Mouse (Mus musculus) kidney, postnatal 14 days (tissue): ENCODE results near the gene Tlx1.

ENCODE experiments used
- DNase-seq: peaks from one replicate; pipeline ENCODE4 v3.0.0; 2022; ENCODE audit warnings: mixed read lengths

Tlx1 gene

DNA sequence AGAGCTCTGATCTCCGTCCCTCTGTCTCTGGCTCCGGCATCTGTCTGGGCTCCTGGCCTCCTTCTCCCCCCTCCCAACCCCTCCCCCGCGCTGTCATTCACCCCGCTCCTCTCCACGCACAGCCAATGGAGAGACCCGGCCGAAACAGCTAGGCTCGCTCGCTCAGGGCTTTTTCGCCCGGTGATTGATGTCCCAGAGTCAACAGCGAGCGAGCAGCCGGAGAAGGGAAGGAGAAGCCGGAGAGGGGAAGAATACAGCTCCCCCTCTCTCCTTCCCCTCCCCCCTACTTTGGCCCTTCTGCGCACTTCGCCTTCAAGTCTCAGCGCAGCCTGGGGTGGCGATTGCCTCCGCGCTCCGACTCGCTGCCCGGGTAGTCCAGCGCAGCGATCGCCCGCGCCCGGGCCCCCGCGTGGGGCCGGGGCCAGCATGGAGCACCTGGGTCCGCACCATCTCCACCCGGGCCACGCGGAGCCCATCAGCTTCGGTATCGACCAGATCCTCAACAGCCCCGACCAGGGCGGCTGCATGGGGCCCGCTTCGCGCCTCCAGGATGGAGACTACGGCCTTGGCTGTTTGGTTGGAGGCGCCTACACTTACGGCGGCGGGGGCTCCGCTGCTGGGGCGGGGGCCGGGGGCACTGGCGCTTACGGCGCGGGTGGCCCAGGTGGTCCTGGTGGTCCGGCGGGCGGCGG lies at the start of gene Tlx1:
TSS of gene Tlx1 (plus strand) at position 191 of the 692 bp plus-strand sequence.
- no peak for DNase-seq

DNA sequence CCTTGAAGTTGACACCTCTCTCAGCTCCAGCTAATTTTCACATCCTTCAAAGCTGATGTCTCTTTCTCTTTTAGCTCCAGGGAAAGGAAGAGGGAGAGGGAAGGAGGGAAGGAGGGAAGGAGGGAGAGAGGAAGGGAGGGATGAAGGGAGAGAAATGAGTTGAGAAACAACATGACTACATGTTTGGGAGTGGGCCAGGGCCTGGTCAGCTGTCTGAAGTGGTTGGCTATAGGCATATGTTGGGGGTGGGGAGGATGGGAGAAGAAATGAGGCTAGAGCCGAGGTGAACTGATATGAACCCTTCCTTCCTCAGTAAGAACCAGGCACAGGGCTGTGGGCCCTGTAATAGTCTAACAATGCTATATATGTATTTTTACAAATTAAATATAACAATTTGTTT lies 44.9 kb upstream of the Tlx1 start:
- DNase-seq = no peak

DNA sequence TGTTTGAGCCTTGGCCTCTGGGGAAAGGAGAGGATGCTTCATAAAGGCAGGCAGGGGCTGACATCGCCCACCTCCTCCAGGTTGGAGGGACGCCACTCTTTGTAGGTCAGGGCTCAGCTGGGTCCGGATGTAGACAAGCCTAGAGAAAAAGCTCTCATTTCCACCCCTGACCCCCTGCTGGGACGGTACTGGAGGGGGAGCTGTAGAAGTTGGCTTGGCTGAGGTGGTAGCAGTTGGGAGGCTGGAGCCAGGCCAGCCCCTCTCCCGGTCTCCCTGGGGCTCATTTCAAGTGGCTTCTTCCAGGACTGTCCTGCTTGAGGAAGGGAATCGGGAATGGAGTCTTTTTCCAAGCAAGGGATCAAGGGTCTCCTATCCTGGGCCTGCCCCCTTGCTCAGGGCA lies 43.8 kb upstream of the Tlx1 start:
- DNase-seq = no peak

DNA sequence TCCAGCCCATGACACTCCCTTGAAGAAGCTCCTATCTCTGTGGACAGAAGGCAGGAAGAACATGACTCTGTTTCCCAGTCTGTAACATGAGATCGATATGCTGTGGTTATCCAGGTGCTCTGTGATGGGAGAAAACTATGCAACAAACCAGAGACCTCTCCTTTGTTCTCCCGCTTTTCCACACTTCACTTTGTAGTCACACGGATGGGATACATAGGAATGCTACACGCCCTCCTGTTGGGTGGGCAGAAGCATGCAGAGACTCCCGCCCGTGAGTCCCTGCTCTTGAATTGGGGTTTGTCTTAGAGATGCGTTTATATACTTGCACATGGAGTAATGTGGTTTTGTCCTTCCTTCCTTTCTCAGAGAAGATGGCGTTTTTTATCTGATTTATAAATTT lies 39.8 kb upstream of the Tlx1 start:
- DNase-seq = no peak

DNA sequence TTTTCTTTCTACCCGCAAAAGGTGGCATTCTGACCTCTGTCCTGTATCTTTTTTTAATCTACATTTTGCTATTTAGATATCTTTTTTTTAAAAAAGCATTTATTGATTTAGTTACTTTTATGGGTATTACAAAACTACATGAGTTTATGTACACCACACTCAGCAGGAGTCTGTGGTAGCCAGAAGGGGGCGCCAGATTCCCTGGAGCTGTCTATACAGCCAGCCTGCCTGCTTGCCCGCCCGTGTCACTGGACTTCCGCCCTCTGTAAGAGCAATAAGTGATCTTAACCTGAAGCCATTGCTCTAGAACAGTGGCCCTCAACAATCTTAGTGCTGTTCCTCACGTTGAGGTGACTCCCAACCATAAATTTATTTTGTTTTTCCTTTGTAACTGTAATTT lies 38.0 kb upstream of the Tlx1 start:
- no peak for DNase-seq

DNA sequence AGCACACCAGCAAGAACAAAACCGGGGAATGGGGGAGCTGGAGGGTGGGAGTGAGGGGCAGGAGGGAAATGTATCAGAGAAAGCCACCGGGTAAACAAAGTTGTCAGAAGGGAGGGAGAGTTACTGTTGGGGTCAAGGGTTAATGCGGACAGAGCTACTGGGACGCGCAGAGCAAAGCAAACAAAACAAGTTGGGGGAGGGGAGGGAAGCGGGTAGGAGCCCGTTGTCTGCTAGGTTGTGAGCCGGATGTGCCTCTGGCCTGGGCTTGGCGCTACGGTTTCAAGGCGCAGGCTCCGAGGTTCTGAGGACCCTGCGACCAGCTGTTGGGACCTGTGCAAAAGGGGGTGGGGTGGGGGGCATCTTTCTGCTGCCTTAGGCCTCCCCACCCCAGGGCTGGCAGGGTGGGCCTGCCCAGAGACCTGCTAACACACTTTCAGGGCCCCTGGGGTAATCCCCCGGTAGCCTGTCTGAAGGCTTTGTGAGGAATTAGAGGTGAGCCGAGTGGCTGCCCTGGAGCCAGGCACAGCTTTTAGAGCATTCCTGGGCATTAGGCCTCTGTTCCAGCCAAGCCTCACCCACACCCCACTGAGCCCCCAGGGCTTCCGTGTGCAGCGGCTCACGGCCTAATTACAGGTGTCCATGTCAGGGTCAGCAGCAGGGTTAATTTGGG lies 36.6 kb upstream of the Tlx1 start:
- peak; percentile 54 for DNase-seq

DNA sequence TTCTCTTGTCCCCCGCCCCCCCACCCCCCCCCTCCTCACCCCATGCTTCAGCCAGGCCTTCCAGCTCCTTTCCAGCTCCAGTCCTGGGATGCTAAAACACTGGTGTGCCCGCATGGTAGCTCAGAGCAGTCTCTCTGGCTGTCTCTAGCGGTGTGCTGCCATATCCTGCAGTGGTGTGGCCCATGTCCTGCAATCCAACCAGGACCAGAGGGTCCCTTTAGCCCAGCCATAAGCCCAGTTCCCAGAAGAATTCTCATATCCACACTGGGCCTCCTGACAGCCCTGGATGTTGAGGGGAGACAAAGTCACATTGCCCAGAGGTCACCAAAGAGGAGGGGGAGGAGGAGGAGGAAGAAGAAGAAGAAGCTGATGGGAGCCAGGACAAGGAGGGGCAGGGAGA lies 35.7 kb upstream of the Tlx1 start:
- DNase-seq = no peak

DNA sequence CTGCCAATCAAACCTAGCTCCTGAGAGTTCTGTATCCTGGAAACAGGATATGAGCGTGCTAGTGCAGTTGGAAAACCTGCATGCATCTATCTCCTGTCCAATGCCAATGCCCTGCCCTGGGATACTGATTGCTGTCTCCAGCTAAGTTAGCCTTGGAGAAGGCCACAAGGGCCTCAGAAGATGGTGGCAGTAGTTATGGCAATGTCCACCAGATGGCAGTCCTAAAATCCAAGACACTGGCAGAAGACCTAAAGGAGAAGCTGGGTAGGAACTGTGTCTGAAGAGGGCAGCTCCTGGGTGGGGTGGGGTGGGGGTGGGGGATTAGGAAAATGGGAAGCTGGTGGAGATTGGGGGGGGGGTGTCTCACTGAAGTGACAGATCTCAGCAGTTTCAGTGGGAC lies 33.7 kb upstream of the Tlx1 start:
- peak; percentile 65 for DNase-seq

DNA sequence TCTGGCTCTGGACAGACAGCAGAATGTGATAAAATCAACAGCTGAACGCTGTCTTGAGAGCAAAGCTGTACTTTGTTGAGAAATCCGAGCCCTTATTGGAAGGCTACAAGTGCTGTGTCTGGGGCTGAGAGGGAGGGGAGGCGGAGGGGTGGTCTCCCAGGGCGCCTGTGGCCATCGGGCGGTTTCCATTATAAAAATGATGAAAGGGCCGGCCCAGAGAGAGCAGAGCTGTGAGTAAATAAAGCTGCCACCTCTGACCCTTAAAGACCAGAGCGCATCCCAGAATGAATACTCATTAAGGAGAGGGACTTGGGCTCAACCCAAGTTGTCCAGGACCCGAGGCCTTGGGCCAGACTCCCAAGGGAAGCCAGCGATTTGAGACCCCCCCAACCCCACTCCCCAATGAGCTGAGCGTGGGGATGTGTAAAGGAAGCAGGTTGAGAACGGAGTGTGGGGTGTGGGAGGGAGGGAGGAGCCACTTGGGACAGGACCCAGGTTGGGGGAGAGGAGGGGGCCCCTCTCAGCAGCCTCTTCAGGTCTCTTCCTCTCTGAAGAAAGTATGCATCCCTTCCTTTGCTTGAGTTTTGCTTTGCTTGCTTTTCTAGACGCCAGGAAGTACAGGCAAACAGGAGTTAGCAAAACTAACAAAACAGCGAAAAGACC lies 18.4 kb upstream of the Tlx1 start:
- DNase-seq = peak; percentile 48

DNA sequence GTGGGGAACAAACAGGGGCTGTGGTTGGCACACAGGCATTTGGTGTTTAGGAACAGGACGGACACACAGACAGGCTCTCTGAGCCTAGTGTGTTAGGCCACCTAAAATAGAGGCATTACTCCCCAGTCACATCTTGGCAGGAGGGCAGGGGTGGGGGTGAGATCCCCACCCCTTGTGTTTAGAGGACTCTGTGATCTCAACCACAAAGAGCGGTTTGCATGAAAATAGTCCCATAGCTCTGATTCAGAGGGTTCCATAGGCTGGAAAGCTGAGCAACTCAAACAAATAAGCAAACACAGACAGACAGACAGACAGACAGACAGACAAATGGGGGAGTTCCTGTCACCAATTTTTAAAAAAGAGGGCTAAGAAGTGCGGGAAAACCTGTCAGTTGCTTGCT lies 7.9 kb upstream of the Tlx1 start:
- no peak for DNase-seq

DNA sequence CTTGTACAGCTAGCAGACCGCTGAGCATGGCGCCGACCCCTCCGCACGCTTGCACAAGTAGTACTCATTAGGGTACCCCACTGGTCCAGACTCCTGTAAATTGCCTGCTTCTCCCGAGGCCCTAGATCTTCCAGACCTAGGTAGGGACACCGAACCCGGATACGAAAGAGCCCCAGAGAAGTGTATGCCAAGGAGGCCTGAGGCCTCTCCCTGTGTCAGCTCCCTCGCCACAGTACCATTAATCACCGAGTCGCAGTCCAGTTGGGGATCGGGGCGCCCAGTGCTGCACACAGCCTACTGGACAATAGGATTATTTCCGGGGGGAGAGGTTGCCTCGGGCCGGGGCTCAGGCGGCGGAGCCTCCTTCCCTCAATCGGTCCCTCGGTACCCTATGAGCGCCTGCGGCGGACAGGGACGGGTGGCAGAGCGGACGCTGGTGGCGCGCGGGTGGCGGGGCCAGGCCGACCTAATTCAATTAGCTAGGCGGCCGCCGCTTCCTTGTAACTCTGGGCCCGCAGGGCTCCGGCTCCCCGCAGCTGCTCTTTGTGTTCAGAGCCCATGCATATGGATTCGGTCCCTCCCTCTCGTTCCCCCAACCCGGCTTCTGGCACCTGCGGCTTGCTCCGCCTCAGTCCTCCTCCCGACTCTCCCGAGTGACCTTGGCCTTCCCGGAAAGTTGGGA lies 7.1 kb upstream of the Tlx1 start:
- DNase-seq = no peak

DNA sequence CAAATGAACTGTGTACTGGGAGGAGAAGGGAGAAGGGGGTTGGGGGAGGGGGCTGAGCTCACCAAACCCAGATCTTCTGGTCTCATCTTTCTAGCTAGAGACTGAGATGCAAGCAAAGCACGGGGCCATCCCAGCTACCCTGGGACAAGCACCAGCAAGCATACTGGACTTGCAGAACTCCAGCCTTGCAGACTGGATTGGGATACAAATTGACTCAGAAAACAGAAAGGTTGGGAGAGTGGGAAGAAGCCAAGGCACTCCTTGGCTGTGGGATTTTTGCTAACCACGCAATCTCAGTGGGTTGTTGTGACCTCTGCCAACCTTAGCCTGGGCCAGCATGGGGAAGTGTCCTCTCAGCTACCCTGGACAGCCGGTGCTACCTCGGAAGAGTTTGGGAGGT lies 3.4 kb upstream of the Tlx1 start:
- no peak for DNase-seq

DNA sequence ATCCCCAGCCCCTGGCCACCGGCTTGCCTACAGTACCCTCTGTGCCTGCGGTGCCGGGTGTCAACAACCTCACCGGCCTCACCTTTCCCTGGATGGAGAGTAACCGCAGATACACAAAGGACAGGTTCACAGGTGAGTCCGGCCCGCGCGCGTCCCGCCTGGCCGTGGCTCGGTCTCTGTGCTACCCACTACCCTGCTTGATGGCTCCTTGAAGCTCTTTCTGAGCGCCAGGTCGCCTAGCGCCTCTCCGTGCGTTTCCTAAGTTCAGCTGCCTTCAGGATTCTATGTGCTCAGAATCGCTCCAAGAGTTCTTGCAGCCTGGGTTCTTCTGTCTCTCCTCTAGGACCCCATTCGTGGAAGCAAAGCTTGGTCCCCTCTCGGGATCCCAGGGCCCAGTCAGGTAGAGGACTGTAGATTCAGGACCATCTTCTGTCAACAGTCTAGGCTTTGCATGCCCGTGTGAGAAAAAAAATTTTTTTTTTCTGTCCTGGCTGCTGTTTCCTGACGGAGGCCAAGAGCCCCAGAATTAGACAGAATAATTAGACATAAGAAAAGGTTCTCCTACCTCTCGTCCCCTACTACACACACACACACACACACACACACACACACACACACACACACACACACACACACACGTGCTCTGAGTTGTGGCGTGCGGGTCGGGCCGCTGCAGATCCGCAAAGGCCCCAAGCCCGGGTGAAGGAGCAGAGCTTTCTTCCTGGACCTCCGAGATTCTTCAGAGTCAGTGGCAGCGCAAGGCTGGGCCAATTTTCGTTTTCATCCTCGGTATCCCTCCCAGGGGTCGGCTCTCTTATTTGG lies 1.1 kb downstream of the Tlx1 start:
- no peak for DNase-seq

DNA sequence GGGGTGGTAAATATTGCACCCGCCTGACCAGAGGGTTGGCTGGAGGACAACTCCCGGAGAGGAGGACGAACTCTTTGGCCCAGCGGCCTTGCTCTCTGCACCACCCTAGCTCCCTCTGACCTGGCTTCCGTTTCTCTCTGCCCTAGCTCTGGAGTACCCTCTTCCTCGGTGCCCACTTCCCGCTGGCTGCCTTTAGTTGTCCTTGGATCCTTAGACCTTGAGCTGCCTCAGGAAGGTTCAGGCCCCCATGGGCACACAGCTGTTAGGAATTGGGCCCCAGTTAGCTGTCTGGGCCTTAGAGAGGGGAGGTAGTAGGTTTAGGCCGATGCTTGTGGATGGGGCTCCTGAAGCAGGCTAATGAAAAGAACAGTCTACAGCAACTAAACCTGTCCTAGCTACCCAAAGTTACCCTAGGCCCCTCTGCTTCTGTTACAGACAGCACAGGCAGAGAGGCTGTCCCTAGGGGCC lies 1.7 kb downstream of the Tlx1 start:
- no peak for DNase-seq

DNA sequence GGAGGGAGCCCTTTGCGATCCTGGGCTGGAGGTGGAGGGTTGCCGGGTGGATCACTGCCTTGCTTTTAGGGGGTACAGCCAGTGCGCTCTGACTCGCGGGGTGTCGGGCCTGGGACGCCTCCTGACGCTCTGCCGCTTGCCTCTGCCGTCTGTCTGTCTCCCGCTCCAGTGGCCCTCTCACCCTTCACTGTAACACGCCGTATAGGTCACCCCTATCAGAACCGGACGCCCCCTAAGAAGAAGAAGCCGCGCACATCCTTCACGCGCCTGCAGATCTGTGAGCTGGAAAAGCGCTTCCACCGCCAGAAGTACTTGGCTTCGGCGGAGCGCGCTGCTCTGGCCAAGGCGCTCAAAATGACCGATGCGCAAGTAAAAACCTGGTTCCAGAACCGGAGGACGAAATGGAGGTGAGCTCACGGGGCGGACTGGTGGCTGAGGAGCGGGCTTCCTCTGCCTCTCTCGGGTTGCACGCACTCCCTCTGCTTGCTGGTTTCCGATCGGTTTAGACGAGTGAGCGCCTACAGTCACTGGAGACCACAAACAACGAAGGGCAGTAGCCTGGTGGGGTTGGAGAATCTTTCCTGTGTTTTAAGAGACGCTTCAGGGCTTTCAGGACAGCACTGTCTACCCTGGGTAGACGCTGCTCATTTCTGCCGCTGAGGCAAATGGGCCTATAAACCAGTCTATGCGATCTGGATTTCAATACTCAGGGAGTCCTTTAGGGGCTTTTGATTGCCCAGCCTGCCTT lies 3.0 kb downstream of the Tlx1 start:
- DNase-seq = no peak

DNA sequence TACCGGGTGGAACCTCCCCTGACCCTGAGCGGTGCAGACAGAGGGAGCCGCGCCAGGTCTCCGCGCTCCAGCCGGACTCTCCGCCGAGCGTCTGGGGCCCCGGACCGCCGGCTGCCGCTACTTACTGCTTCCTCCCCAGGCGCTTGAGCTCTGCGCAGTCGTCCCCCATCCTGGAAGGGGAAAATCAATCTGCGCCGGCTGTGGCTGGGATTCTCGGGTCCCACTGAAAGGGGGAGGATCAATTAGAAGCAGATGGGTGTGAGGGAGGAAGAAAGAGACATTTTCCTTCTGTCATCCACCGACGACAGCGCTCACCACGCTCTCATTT lies 3.5 kb downstream of the Tlx1 start:
- no peak for DNase-seq

DNA sequence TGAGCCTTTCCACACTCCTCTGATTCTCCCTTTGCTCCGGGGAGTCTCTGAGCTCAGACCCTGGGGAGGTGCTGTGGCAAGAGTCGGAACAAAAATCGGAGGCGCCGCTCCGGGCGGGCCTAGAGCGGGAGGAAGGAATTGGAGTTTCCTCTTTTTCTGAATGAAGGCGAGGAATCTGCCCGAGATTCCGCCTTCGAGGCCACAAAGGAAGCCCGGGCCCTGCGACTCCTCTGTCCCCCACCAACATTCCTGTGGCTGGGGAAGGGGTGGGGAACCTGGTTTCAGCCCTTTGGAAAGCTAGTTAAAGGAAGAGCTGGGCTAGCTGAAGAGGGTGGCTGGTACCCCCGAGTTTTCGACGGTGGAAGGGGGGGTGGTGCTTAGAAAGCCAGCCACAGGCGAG lies 4.0 kb downstream of the Tlx1 start:
- DNase-seq = no peak

DNA sequence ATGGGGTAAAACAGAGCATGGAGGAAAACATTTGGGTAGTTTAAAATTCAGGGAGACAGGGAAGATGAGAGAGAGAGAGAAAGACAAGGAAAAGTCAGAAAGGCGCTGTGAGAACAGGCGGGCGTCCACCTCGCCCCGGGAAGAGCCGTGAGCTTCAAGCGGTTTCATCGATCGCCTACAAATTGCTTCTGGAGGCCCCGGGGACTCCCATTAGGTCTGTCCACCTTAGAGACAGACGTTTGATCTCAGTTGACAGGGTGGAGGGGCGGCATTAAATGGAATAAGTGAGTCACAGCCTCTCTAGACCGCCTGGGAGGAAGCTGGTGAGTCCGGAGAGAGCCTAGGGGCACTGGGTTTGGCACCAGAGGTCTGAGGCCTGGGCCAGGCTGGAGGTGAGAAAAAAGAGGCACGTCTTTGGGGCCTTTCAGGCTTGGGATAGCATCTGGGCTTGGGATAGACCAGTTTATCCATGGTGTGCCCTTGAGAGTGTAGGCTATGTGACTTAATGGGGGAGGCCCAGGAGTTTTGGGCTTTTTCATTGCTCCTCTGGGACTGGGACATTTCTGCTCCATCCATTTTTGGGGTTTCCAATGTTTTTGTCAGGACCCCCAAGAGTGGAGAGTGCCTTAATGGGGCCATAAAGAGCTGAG lies 4.8 kb downstream of the Tlx1 start:
- DNase-seq = no peak

DNA sequence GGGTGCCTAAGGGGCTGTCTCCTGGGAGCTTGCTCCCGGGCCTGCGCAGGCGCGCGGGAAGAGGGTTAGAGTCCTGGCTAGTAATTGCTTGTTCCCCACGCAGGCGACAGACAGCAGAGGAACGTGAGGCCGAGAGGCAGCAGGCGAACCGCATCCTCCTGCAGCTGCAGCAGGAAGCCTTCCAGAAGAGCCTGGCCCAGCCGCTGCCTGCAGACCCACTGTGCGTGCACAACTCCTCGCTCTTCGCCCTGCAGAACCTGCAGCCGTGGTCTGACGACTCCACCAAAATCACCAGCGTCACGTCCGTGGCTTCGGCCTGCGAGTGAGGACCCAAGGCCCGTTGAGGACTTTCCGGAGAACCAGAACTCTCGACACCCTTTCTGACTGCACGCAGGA lies 5.3 kb downstream of the Tlx1 start:
- no peak for DNase-seq

DNA sequence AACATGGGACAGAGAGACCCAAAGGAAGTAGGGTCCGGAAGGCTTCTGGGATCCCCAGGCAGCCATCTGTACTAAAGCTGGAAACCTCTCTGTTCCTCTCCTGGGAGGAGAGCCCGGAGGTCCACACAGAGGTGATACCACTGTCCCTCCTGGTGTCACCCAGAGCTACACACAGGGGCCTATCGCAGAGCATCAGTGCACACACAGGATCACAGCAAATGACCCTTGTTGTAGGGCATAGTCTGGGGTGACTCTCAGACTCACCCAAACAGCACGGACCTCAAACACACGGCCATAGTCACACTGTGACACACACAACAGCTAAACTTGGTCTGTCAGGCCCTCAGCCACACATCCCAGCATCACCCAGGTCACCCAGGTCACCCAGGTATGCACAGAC lies 5.9 kb downstream of the Tlx1 start:
- DNase-seq = no peak

DNA sequence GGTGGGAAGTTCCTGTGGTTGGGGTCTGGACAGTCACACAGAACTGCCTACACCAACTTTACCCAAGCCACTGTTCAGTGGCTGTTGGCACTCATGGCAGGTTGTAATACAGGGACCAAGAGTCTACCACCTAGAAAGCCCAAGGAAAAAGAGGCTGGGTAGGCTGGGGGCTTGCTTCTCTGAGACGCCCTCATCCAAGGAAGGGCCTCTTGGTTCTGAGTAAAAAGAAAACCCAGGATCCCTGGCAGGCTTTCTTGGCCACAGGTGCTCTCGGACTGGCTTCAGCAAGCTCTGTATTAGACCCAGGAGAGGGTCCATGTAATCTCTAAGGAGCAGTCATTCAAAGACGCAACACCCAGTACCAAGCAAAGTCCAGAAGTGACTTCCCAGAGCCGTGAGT lies 7.7 kb downstream of the Tlx1 start:
- no peak for DNase-seq

DNA sequence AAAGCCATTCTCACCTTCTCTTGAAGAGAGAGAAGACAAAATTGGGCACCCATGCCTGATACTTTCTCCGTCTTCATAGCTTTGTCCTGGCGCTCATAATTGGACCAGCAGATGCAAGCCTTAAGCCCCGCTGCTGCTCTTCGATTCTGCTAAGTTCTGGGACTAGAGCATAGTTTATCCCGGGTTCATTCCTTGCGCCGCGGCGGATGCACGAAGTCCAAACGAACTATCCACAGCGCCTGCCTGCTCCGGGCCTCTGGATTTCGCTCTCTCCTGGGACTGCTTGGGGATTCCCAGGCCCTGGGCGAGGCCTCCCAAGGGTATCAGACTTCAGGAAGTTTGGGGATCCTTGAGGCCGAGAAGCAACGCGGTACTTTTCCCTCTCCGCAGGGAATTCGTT lies 8.4 kb downstream of the Tlx1 start:
- DNase-seq = no peak
